Mouse (Mus musculus) splenic B cell, adult 2 months (primary cell): ENCODE results near the gene Pdpn.

Experiments used
- DNase-seq: peaks from one replicate; pipeline ENCODE4 v3.0.0-alpha.2; 2011; ENCODE audit warnings: low read depth, low spot score
- H3K27me3 ChIP-seq: 2 replicates; pipeline ENCODE4 v1.6.1; 2012; ENCODE audit warnings: mild to moderate bottlenecking, low read length, moderate library complexity, mixed read lengths; ENCODE audit not compliant: control insufficient read depth, poor library complexity, insufficient read depth, severe bottlenecking
- H3K36me3 ChIP-seq: 2 replicates; pipeline ENCODE4 v1.6.1; 2012; ENCODE audit warnings: mild to moderate bottlenecking, low read length, moderate library complexity, mixed read lengths; ENCODE audit not compliant: control insufficient read depth, poor library complexity, insufficient read depth, severe bottlenecking

Gene Pdpn

DNA sequence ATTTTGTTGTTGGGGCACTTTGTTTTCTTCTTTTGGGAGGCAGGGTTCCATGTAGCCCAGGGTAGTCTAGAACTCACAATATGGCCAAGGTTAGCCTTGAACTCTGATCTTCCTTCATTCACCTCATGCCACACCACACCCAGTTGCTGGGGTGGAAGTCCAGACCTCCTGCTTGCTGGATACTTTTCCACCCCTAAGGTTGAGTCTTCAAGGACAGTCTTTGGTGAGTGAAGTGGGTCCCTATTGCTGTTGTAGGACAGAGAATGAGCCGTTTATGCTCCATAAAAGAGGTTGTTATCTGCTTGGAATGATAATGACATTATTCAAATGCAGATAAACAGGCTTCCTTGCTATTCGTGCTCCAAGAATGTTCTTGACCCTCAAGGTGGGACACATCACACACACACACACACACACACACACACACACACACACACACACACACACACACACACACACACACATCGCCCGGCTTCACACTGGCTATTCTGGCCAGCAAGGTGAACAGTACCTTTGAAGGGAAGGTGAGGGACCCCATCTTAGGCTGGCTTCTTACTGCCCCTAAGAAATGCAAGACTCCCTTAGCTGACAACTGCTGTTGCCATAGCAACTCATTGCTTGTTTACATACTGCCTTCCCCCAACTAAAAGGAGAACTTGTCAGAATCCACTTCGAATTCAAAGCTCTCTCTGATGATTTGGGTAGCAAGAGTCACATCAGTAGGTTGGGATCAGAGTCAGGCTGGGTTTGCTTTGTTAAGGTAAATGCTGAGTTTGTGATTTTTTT lies 6.8 kb upstream of the Pdpn start:
- no peaks in the 10 kb centered on the region; the same call in 1 of the 2 replicates for H3K27me3 ChIP-seq
- H3K36me3 ChIP-seq = no peaks in the 10 kb centered on the region
- no peak for DNase-seq

DNA sequence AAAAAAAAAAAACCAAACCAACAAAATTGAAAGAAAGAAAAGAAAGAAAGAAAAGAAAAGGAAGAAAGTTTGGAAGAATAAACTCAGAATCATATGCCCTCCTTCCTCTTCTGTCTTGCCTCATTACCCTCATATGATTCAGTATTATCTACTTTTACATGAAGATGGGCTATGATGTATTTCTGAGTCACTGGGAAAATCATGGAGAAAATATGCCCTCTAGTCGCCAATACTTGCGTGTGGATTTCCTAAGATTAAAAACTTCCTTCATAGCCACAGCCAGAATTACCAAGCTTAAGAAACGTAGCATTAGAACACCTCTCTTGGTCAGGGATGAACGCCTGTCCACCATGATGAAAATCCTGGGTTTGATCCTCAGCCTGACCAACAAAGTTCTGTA lies 5.7 kb upstream of the Pdpn start:
- Histone ChIP-seq H3K36me3 (no peaks in the 10 kb centered on the region), H3K27me3 (no peaks in the 10 kb centered on the region; the same call in 1 of the 2 replicates)
- DNase-seq = no peak

DNA sequence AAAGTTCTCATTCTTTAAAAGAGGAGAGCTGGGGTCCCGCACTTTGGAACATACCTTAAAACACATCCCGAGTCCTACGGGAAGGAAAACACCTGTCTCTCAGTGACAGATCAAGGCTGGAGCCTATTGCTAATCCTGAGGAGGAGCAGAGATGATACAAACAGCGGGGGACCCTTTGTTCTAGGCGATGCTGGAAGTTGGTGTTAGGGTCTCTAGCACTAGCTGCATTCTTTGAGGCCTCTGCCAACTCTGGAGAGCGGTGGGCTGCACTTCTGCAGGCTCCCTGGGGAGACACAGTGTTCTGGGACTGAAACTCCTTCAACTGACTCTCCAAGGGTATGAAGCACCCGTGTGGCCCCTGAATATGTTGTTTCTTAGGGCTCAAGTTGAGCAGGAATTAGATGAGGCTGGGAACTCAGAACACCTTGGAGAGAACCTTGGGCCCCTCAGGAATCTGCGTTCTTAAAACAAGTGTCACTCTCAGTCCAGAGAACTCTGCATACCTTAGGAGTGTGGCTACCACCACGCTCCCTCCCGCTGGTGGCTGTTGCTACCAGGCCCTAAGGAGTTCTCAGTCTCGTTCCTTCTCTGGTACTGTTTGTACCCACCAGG lies 3.0 kb upstream of the Pdpn start:
- Histone ChIP-seq H3K36me3 (no peaks in the 10 kb centered on the region), H3K27me3 (no peaks in the 10 kb centered on the region; the same call in 1 of the 2 replicates)

DNA sequence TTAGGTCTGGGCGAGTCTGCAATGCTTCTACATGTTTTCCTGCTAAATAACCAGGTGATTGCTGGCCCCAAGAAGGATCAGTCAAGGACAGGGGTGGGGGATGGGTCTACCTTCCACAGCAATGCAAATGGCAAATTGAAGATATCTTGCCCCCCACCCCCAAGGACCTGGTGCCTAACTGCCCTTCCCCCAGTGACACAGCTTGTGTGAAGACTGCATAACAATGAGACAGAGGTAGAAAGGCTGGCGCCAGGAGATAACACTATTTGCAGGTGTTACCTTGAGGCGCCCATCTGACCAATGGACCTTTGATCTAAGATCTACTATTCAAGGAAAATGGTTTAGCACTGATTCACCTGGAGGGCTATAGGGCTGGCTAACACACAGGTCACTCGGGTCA lies 2.5 kb upstream of the Pdpn start:
- no peaks in the 10 kb centered on the region for H3K36me3 ChIP-seq
- DNase-seq = no peak
- no peaks in the 10 kb centered on the region; the same call in 1 of the 2 replicates for H3K27me3 ChIP-seq

More for the DNA sequence above, 3.0 kb upstream of the Pdpn start:
- DNase-seq = no peak

DNA sequence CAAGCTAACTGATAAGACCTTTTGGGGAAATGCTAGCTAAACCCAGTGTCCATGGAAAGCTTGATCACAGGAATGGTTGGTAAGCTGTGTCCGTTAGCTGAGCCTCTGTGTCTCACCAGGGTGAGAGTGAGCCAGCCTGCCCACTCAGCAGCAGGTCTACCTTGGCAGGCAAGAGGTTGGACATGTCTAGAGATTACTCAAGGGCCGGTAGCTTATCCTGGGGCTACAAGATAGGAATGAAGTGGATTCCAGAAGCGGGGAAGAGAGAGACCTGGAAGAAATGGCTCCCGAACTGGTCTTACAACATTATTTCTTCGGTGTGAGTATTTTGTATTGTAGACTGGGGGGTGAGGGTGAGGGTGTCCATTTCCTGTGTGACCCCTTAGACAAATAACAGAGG lies 1.7 kb upstream of the Pdpn start:
- H3K27me3 ChIP-seq = no peaks in the 10 kb centered on the region; the same call in 1 of the 2 replicates
- DNase-seq = no peak
- no peaks in the 10 kb centered on the region for H3K36me3 ChIP-seq

DNA sequence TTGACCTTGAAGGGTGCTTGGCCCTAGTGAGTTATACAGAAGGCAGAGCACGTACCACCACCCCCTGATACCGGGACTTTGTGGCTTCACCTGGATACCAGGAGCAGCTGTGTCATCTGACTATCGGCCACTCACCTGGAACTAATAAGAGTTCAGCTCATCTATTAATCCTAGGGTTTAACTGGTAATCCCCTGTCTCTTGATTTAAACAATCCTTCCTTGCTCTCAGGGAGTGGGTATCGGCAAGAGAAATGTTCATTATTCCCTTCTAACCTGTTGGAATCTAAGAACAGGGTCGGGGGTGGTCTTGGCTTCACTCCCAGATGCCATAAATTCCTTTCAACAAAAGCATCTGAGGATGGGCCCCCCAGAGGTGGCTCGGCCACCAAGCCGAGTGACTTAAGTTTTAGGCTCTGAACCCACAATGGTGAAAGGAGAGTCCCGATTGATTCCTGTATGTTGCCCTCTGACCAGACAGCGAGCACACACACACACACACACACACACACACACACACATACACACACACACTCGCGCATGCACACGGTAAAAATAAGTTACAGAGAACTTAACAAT lies 837 bp upstream of the Pdpn start:
- no peak for DNase-seq

DNA sequence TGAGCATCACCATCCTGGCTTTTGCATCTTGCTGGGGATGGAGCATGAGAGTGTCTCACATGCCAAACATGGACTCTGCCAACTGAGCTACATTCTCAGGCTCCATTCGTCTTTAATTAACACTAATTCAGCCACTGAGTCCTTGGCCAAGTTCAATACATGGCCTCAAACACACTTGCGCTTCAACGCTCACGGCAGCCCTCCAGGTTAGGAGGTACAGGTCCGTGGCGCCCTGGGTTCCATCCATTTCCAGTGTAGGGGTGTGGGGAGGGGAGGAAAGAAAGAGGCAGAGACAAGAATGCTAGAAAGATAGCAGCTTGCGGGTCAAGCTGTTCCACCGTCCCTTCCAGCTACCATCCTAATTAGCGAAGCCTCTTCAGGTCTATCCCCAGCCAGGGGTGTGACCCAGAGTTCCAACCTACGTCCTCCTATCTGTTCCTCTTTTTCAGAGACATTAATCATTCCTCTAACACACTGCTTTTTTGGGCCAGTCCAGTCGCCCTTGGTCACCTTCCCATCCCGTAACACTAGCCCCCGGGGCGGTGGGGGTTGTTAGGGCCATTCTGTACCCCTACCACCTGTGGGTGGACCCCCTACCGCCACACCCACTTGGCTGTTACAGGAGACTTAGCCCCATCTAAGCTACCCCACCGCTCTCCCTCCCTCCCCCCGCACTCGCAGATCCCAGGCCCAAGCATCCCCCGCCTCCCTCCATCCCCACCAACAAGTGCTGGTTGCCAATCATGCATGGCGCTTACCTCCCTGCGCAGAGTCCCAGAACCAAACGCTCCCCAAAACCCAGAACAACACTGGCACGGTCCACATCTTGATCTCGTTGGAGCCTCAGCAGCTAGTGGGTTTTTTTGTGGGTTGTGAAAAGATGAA lies 691 bp downstream of the Pdpn start:
- H3K36me3 ChIP-seq = no peaks in the 10 kb centered on the region
- DNase-seq = no peak
- H3K27me3 ChIP-seq = no peaks in the 10 kb centered on the region; the same call in 1 of the 2 replicates

More for the DNA sequence above, 837 bp upstream of the Pdpn start:
- Histone ChIP-seq H3K36me3 (no peaks in the 10 kb centered on the region), H3K27me3 (no peaks in the 10 kb centered on the region; the same call in 1 of the 2 replicates)

DNA sequence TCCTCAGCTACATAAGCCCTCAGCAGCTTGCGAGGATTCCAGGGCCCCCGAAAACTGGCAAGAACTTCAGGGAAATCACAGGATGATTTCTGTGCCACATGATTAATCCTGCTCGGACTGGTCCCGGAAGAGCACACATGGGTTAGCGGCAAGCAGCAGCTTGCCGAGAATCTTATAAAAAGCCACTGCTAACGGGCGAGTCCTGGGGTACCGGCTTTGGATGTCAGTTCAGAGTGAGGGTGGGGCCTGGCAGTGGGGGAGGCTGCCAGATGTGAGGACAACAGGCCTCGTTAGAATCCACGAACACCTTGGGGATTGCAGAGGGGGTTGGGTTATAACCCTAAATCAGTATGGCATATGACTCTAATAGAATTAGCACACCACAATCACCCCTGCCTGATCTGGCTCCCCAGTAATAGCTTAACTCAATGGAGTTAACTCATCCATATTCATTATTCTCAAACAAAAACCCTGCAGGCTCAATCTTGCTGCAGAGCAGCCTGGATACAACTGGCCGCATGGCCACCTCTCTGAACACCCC lies 2.3 kb downstream of the Pdpn start:
- no peaks in the 10 kb centered on the region for H3K36me3 ChIP-seq
- DNase-seq = no peak
- H3K27me3 ChIP-seq = no peaks in the 10 kb centered on the region; the same call in 1 of the 2 replicates

DNA sequence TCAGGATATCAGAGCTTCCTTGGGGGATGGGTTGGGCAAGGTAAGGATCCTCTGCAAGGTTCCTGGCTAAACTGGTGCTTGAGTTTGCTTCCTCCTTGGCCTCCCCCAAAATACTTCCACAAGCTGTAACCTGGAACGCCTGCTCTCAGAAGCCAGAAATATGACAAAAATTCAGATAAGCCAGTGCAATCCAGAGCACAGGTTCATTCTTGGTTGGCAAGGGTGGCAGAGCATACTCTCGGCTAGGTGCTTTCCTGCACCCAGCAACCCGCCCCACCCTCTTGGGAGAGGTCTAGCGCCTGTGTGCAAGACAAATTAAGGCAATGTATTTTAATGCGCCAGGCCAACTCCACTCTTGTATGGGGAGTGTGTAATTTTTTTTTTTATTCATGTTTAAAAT lies 3.2 kb downstream of the Pdpn start:
- DNase-seq = no peak

DNA sequence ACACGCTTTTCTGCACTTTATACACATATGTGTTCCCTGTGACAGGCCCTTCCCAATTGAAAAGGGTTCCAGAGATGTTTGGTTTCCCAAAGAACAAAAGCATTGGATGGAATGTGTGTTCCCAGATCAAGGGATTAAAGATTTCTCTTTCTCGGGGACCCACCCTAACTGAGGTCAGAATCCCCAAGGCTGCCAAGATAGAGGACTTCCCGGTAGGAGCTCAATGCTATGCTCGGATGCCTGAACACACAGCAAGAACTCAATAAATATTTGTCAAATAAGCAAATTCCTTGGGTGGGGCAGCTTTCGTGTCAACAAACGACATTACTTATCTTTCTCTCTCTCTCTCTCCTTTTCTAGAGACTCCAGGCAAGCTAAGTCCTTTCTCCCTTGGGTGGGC lies 5.0 kb downstream of the Pdpn start:
- Histone ChIP-seq H3K36me3 (no peaks in the 10 kb centered on the region), H3K27me3 (no peaks in the 10 kb centered on the region; the same call in 1 of the 2 replicates)
- DNase-seq = no peak

More for the DNA sequence above, 3.2 kb downstream of the Pdpn start:
- no peaks in the 10 kb centered on the region for H3K36me3 ChIP-seq
- no peaks in the 10 kb centered on the region; the same call in 1 of the 2 replicates for H3K27me3 ChIP-seq

DNA sequence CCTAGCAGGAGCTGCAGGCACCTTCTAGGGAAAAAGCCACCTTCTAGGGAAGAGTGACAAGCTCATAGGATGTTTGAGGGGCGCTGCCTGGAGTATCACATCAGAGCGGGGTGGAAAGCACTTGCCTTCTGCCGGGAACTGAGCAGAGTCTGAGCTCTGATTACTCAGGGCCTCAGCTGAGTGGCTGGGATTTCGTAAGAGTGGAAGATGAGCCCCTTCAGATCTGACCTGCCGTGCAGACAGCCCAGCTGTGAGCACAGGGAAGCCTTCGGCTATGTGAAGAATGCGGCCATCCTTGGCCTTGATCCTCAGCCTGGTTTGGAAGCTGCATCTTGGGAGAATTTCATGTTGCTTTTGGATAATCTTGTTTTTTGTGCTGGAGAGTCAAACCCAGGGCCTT lies 10.5 kb downstream of the Pdpn start:
- no peaks in the 10 kb centered on the region for H3K36me3 ChIP-seq
- no peak for DNase-seq

DNA sequence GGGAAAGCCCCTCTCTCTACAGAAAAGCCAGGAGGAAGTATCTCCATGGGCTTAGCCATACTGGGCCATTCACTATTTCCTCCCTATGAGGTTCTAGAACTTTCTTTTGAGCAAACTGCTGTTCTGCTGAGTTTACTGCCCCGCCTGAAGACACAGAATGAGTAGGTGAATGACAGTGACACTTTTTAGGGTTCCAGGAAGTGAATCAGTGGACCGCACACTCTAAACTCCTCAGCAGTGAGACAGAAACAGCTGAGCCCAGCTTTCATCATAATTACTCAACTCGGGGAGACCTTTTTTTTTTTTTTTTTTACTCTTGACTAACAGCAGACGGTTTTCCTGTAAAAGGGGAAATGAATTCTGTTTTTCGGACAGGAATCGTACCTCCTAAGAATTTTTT lies 10.9 kb downstream of the Pdpn start:
- Histone ChIP-seq H3K27me3 (no peaks in the 10 kb centered on the region), H3K36me3 (no peaks in the 10 kb centered on the region)
- no peak for DNase-seq

More for the DNA sequence above, 10.5 kb downstream of the Pdpn start:
- no peaks in the 10 kb centered on the region for H3K27me3 ChIP-seq

DNA sequence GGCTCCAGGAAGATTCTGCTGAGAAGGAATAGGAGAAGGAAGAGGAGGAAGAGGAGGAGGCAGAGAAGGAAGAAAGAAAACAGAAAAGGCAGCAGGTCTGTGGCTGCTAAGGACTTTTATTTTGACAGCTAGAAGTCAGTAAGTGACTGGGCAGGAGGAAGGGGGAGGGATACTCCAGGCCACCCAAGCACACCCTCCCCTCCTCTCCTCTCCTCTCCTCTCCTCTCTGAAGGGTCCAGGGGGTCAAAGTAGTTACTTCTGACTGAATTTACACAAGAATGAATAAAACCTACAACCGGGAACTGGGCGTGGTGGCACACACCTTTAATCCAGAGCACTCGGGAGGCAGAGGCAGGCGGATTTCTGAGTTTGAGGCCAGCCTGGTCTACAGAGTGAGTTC lies 12.3 kb downstream of the Pdpn start:
- DNase-seq = no peak
- Histone ChIP-seq H3K36me3 (no peaks in the 10 kb centered on the region), H3K27me3 (no peaks in the 10 kb centered on the region)

DNA sequence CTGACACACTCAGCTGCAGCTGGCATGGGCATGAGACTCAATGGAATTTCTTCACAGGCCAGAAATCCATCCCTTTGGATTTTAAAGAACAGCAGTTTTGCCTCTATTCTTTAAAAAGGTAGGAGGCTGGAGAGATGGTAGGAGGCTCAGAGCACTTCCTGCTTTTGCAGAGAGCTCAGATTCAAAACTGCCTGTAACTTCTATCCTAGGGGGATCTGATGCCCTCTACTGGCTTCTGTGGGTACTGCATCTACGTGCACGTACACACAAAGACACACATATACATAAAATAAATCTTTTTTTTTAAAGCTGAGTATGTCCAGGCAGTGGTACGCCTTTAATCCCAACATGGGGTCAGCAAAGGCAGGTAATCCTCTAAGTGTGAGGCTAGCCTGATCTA lies 19.2 kb downstream of the Pdpn start:
- Histone ChIP-seq H3K36me3 (no peaks in the 10 kb centered on the region), H3K27me3 (no peaks in the 10 kb centered on the region)
- DNase-seq = peak; percentile 5
